Mouse (Mus musculus) ES-Bruce4 (cell line): ENCODE data around the gene Olfr1357.
"Not testable (repeated sequence)": the region's sequence is repeated elsewhere in the genome, so short reads cannot be mapped to it uniquely, and the experiment has no call there.

ENCODE experiments used
- CTCF ChIP-seq: IDR thresholded peaks from one replicate; pipeline ENCODE4 v1.8.1; 2011; ENCODE audit warnings: low read depth, low read length
- EP300 ChIP-seq: IDR thresholded peaks from 2 replicates; pipeline ENCODE4 v1.6.1; 2011; ENCODE audit warnings: low read depth, low read length; ENCODE audit not compliant: insufficient read depth
- POLR2A ChIP-seq: IDR thresholded peaks from one replicate; pipeline ENCODE4 v1.8.1; 2011; ENCODE audit warnings: low read length; ENCODE audit not compliant: insufficient read depth

DNA sequence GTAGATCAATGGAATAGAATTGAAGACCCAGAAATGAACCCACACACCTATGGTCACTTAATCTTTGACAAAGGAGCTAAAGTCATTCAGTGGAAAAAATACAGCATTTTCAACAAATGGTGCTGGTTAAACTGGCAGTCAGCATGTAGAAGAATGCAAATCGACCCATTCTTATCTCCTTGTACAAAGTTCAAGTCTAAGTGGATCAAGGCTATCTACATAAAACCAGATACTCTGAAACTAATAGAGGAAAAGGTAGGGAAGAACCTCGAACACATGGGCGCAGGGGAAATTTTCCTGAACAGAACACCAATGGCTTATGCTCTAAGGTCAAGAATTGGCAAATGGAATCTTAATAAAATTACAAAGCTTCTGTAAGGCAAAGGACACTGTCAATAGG, 5.3 kb upstream of the Olfr1357 start:
- not testable (repeated sequence) for TF ChIP-seq CTCF, EP300, POLR2A
